Mouse (Mus musculus): ENCODE results near the gene Rpn1. TPM values are rescaled to one million over a fixed set of nuclear protein-coding genes. Genes with fewer than 3 reads are reported as not detected.
"Not testable (repeated sequence)": the region's sequence is repeated elsewhere in the genome, so short reads cannot be mapped to it uniquely, and the experiment has no call there.

The Rpn1 gene
- polyA plus RNA-seq, 1 experiment from 2014 or later, result 305 TPM

DNA sequence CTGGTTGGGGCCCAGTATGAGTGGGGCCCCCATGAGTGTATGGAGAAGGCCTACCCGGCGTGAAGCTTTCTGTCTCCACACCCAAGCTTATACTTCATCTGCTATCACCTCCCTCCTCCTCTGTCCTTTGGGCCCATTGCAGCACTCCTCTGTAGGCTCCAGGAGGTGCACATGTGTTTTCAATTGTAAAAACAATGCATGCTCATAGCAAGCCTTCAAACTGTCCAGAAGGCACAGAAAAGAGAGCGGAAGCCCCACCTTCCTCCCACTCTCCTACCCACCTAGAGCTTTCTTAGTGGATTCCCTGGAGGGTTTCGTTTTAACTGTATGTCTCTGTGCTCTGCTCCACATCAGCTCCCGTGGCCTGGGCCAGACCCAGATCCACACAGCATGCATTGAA is 30.1 kb downstream of the Rpn1 start:
- WGBS, result 87% methylated on average over 5 of the region's 5 CpGs
- Histone ChIP-seq H3K4me1 (peaks cover 11% of the 10 kb centered on the region), H3K36me3 (no peaks in the 10 kb centered on the region), H3K9me3 (replicated peaks) (no peaks in the 10 kb centered on the region), H3K27me3 (ENCODE audit: low read depth, poor library complexity, severe bottlenecking) (0 out of 2 replicates have a peak, but pooled peaks cover 3% of the 10 kb centered on the region), H3K27ac (replicated peaks) (no peak overlapping the region), H3K4me3 (no peak overlapping the region)
- no peak for DNase-seq (ENCODE audit: low spot score)

DNA sequence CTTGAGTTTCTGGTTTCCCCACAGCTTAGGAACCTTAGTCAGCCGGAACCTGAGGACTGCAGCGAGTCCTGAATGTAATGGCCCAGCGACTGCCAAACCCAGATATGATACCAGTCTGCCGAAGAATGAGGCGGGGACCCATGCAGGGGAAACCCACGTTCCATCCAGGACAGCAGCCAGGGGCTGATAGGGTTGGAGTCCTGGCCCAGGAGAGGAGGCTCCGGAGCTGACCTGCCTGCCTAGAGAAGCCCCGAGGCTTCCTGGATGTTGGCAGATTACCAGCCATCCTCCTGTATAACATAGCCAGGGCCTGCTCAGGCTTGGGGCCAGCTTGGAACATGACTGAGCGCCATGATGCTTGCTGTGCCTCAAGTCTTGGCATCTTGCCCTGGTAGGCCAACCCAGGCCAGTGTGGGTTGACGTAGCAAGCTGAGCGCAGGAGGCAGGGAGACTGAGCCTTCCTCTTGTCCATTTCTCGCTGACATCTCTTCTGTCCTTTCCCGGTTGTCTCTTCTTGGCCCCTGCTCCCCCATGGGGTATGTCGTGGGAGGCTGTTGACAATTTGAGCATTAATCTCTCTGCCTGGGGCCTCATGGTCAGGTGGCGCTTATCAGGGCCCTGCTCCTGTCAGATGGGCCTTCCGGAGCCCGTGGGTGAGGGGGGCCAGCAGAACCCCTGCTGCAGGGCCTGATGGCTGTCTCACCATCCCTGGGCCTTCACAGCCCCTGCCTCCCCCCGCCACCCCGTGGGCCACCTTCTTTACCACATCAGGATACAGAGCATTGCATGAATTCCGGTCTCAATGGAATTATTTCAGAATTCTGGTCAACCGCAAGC is 32.3 kb downstream of the Rpn1 start:
- Histone ChIP-seq H3K27ac (replicated peaks) (no peak overlapping the region), H3K9me3 (replicated peaks) (no peaks in the 10 kb centered on the region), H3K4me3 (no peak overlapping the region), H3K36me3 (no peaks in the 10 kb centered on the region), H3K27me3 (ENCODE audit: low read depth, poor library complexity, severe bottlenecking) (0 out of 2 replicates have a peak, but pooled peaks cover 3% of the 10 kb centered on the region), H3K4me1 (peaks cover 11% of the 10 kb centered on the region)
- DNase-seq (ENCODE audit: low spot score), result no peak
- WGBS, result 84% methylated on average over 21 of the region's 21 CpGs

DNA sequence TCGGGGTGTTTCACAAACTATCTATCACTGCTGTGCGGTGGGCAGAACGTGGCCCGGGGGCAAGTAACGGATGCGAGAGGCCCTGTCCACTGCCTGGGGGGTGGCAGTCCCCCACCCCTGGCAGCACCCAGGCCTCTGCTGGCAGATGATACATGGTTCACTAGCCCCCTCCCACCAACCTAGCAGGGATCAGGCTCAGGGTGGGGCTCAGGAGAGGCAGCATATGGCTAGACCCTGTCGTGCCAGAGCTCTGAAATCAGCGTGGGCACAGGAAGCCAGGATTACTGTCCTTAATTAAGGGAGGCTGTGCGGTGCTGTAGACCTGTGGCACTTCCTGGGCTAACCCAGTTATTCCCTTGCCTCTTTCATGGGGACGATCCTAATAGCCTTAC is 32.9 kb downstream of the Rpn1 start:
- no peak overlapping the region for H3K4me3 ChIP-seq
- H3K9me3 ChIP-seq (replicated peaks), result no peaks in the 10 kb centered on the region
- no peak overlapping the region for H3K27ac ChIP-seq (replicated peaks)
- no peak for DNase-seq (ENCODE audit: low spot score)
- WGBS, result 88% methylated on average over 10 of the region's 10 CpGs
- H3K4me1 ChIP-seq, result peaks cover 11% of the 10 kb centered on the region
- H3K36me3 ChIP-seq, result no peaks in the 10 kb centered on the region
- 0 out of 2 replicates have a peak, but pooled peaks cover 3% of the 10 kb centered on the region for H3K27me3 ChIP-seq (ENCODE audit: low read depth, poor library complexity, severe bottlenecking)

DNA sequence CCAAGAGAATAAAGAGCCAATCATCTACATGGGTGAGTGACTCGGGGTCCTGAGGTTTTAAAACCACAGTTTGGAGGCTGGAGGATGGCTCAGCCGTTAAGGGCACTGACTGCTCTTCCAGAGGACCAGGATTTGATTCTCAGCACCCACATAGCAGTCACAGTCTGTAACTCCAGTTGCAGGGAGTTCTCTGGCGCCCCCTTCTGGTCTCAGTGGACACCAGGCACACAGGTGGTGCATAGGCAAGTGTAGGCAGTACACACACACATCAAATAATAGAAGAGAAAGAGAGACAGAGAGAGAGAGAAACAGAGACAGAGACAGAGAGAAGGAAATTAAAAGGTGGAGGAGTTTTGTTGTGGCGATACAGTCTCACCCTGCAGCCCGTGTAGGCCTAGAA is 35.0 kb downstream of the Rpn1 start:
- Histone ChIP-seq H3K9me3 (replicated peaks) (no peaks in the 10 kb centered on the region), H3K36me3 (no peaks in the 10 kb centered on the region), H3K4me1 (peaks cover 13% of the 10 kb centered on the region), H3K27ac (replicated peaks) (no peak overlapping the region), H3K27me3 (ENCODE audit: low read depth, poor library complexity, severe bottlenecking) (peaks cover 4% of the 10 kb centered on the region; the same call in 1 of the 2 replicates), H3K4me3 (no peak overlapping the region)
- WGBS, result 80% methylated on average over 5 of the region's 5 CpGs
- no peak for DNase-seq (ENCODE audit: low spot score)

DNA sequence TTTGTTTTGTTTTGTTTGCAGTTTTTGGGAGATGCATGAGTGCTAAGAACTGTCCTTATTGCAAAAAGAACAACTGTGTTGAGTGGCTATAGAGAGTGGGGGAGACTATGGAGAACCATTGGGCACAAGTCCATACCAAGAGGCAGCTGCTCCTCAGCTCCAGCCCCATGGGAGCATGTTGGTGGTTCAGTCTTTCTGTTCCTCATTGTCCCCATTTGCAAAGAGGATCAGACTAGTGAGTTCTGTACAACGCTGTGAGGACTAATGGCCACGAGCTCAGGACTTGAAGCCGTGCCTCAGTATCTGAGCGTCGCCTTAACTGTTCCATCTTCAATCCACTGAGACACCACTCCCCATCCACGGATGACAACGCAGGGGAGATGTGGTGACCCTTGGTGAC is 36.5 kb downstream of the Rpn1 start:
- Histone ChIP-seq H3K36me3 (no peaks in the 10 kb centered on the region), H3K4me3 (no peak overlapping the region), H3K9me3 (replicated peaks) (no peaks in the 10 kb centered on the region), H3K4me1 (peaks cover 17% of the 10 kb centered on the region), H3K27me3 (ENCODE audit: low read depth, poor library complexity, severe bottlenecking) (peaks cover 9% of the 10 kb centered on the region), H3K27ac (replicated peaks) (no peak overlapping the region)
- WGBS, result 85% methylated on average over 7 of the region's 7 CpGs
- no peak for DNase-seq (ENCODE audit: low spot score)

DNA sequence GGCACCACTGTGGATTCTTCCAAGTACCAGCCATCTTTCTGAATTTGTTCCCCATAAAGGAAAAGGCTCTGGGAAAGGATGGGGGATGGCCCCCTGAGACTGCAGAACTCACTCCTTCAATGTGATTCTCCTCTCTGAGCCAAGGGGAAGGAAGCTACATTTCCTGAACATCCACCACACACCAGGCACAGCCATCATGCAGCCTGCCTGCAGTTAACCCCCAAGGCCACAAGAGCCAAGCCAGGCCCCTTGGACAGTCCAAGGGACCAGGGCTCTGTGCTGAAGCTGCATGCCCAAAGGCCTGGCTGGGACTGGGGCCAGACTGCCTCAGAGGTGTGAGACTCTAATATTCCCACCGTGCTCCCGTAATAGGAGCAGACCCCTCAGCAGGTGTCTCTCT is 37.5 kb downstream of the Rpn1 start:
- WGBS, result 91% methylated on average over 2 of the region's 2 CpGs
- Histone ChIP-seq H3K9me3 (replicated peaks) (no peaks in the 10 kb centered on the region), H3K4me1 (peaks cover 17% of the 10 kb centered on the region), H3K27ac (replicated peaks) (no peak overlapping the region), H3K36me3 (no peaks in the 10 kb centered on the region), H3K27me3 (ENCODE audit: low read depth, poor library complexity, severe bottlenecking) (peaks cover 15% of the 10 kb centered on the region), H3K4me3 (no peak overlapping the region)
- no peak for DNase-seq (ENCODE audit: low spot score)

DNA sequence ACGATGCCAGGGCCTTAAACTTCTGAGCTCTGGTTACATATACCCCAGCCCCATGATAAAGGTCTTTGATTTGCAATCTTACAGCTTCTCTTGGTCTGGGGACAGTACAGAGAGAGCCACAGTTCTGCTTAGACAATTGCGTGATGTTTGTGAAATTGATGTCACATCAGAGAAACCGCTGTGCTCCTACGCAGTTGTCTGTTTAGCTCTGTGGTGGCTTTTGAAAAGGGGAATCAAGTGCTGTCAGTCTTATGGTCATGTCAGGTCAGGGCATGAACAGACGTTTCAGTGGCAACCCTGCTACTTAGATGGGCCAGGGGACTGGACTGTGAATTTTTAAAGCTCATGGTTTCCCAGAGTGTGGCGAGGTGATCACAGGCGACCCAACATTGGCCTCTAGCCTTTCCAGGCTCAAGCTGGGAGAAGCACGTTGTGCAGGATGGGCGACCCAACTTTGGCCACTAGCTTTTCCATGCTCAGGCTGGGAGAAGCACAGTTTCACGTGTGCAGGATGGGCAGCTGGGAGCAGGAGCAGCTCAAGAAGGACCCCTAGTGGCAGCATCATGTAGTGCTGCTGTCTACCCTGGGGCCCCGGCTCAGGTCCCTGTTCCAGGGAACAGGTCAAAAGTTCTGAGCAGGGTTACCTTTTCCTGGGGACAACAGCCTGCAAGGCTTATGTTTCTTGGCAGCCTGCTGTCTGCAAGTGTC is 39.0 kb downstream of the Rpn1 start:
- Histone ChIP-seq H3K36me3 (no peaks in the 10 kb centered on the region), H3K4me3 (peak overlapping the region; percentile 36), H3K27me3 (ENCODE audit: low read depth, poor library complexity, severe bottlenecking) (peaks cover 15% of the 10 kb centered on the region), H3K9me3 (replicated peaks) (no peaks in the 10 kb centered on the region), H3K4me1 (peaks cover 17% of the 10 kb centered on the region), H3K27ac (replicated peaks) (peak overlapping the region; percentile 55; the same call in 1 of the 2 replicates)
- whole genome bisulfite sequencing, result 41% methylated on average over 11 of the region's 11 CpGs
- peak; percentile 64 for DNase-seq (ENCODE audit: low spot score)

DNA sequence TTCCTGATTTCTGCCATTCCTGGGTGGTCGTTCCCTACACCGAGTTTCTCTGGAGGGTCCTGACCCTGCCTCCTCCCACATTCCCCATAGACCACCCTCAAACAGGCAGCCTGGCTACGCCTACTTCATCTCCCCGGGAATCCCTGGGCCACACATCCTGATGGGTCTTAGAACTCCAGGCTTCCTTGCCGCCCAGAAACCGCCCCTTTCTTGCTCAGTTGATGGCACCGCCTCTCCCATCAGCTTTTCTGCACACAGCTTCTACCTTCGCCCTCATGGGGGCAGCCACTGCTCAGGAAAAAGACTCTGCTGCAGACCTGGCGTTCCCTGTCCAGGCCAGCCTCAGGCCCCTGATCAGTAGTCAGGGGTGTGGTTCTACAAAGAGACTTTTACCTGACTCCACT is 39.6 kb downstream of the Rpn1 start:
- 2% methylated on average over 9 of the region's 9 CpGs for WGBS
- H3K4me3 ChIP-seq, result peak overlapping the region; percentile 36
- peak overlapping the region; percentile 55 for H3K27ac ChIP-seq (replicated peaks)

DNA sequence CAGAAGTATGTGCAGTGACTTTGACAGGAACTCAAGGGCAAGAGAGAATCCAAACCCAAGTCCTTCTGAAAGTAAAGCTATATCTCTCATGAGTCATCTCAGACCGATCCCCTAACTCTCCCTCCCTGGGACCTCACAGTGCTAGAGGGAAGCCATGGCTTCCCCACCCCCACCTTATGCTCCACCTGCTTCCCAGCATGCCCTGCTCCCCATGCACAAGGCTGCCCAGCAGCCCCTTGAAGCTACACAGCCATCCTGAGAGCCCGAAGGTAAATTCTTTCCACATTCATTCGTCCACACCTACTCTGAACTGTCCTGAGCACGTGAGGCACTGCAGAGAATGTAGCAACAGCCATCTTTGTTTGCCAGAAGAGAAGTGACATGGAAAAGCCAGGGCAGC is 40.3 kb downstream of the Rpn1 start:
- Histone ChIP-seq H3K27me3 (ENCODE audit: low read depth, poor library complexity, severe bottlenecking) (peaks cover 15% of the 10 kb centered on the region), H3K4me1 (peaks cover 17% of the 10 kb centered on the region), H3K9me3 (replicated peaks) (no peaks in the 10 kb centered on the region), H3K27ac (replicated peaks) (no peak overlapping the region; the same call in 1 of the 2 replicates), H3K36me3 (no peaks in the 10 kb centered on the region), H3K4me3 (no peak overlapping the region)
- no peak for DNase-seq (ENCODE audit: low spot score)
- WGBS, result 85% methylated on average over 4 of the region's 4 CpGs

More for the DNA sequence above, 39.6 kb downstream of the Rpn1 start:
- Histone ChIP-seq H3K9me3 (replicated peaks) (no peaks in the 10 kb centered on the region), H3K27me3 (ENCODE audit: low read depth, poor library complexity, severe bottlenecking) (peaks cover 15% of the 10 kb centered on the region), H3K4me1 (peaks cover 17% of the 10 kb centered on the region), H3K36me3 (no peaks in the 10 kb centered on the region)
- peak; percentile 70 for DNase-seq (ENCODE audit: low spot score)

DNA sequence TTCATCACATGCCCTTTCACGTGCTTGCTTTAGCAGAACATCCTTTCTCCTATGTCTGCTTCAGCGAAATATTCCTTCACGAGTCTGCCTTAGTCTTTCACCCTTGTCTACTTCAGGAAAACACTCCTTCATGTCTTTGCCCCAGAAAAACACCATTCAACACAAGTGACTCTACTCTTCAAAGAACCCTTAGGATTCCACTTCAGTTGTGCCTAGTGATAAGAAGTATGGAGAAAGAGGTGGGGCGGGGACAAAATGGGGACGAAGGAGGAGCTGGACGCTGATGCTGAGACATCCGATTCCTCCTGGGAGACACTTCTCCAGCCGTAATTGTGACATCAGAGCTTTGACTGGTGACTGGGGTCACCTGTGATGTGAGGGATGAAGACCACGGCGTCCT is 41.5 kb downstream of the Rpn1 start:
- Histone ChIP-seq H3K4me1 (peaks cover 17% of the 10 kb centered on the region), H3K27me3 (ENCODE audit: low read depth, poor library complexity, severe bottlenecking) (peaks cover 15% of the 10 kb centered on the region)
- H3K4me3 ChIP-seq; H3K27ac ChIP-seq (replicated peaks); H3K9me3 ChIP-seq (replicated peaks); H3K36me3 ChIP-seq; DNase-seq (ENCODE audit: low spot score): not testable (repeated sequence)
- WGBS, result 90% methylated on average over 10 of the region's 10 CpGs

DNA sequence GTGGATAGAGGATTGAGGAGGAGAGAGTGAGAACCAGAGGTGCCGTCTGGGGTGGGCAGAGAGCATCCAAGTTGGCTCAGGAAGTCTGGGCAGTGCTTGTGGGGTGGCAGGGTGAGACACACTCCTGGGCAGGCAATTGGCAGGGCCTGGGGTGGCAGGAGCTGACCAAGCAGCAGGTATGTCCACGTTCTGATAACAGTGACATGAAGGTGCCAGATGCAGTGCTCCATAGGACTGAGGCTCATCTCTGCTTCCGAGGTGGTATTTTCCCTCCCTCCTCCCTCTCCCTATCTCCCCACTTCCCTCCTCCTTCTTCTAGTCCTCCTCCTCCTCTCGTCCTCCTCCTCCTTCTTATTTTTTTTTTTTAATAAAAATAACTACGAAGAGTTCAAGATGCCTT is 47.2 kb downstream of the Rpn1 start:
- Histone ChIP-seq H3K27ac (replicated peaks) (peak overlapping the region; percentile 35; the same call in 1 of the 2 replicates), H3K4me1 (peaks cover 41% of the 10 kb centered on the region), H3K4me3 (peak overlapping the region; percentile 46), H3K27me3 (ENCODE audit: low read depth, poor library complexity, severe bottlenecking) (peaks cover 44% of the 10 kb centered on the region), H3K9me3 (replicated peaks) (no peaks in the 10 kb centered on the region), H3K36me3 (no peaks in the 10 kb centered on the region)
- WGBS, result 43% methylated on average over 5 of the region's 5 CpGs
- no peak for DNase-seq (ENCODE audit: low spot score)

DNA sequence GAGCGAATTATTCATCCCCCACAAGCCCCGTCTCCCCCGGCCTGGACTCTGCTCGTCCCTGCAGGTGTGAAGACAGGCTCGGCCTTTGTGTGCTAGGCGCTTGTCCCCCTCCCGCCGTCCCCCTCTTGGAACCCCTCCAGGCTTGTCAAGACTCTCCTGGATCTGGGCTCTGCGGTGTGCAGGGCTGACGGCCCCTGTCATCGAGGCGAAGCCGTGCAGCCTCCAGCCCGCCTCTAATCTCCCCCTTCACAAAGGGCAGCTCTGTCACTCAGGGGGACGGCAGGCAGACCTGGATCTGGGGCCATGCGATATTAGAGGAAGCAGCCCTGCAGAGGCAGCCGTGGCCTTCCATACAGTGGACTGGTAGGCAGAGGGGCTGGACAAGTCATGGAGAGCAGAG is 47.8 kb downstream of the Rpn1 start:
- Histone ChIP-seq H3K4me3 (peak overlapping the region; percentile 46), H3K27ac (replicated peaks) (peak overlapping the region; percentile 55), H3K9me3 (replicated peaks) (no peaks in the 10 kb centered on the region), H3K36me3 (no peaks in the 10 kb centered on the region), H3K4me1 (peaks cover 45% of the 10 kb centered on the region), H3K27me3 (ENCODE audit: low read depth, poor library complexity, severe bottlenecking) (peaks cover 48% of the 10 kb centered on the region)
- DNase-seq (ENCODE audit: low spot score), result peak; percentile 43
- 7% methylated on average over 17 of the region's 17 CpGs for WGBS

DNA sequence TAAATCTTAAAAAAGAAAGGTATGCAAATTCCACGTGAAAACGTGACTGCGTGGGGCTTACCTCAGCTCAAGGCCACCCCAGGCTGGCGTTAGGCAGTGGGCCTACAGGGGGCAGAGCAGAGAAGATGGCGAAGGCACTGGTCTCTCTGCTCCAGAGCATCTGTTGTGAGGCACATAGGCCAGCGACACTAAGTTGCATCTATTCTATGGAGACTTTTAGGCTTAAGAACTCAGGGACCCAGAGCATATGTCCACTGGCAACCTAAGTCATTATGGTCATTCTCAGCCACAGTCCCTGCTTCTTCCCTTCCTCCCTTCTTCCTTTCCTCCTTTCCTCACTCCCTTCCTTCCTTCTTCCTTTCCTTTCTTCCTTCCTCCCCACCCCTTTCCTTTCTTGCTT is 48.8 kb downstream of the Rpn1 start:
- DNase-seq (ENCODE audit: low spot score), result no peak
- Histone ChIP-seq H3K27me3 (ENCODE audit: low read depth, poor library complexity, severe bottlenecking) (peaks cover 57% of the 10 kb centered on the region), H3K4me3 (no peak overlapping the region)

More for the DNA sequence above, 48.8 kb downstream of the Rpn1 start:
- WGBS, result 83% methylated on average over 6 of the region's 6 CpGs
- H3K4me1 ChIP-seq, result peaks cover 48% of the 10 kb centered on the region
- H3K27ac ChIP-seq (replicated peaks), result no peak overlapping the region
- no peaks in the 10 kb centered on the region for H3K9me3 ChIP-seq (replicated peaks)
- no peaks in the 10 kb centered on the region for H3K36me3 ChIP-seq

All from midbrain, embryonic 10.5 days (tissue).